Mouse (Mus musculus): Measurements from ENCODE around the gene Sp2. TPM values are rescaled to one million over a fixed set of nuclear protein-coding genes. Genes with fewer than 3 reads are reported as not detected.

Sp2 gene
- polyA plus RNA-seq, 1 experiment = 10.3 TPM

GRCm38 (mm10) chr11:96957061-96957805 is 25.5 kb downstream of the Sp2 start:
- TF ChIP-seq CTCF (IDR thresholded peaks at IDR 0.05; ENCODE audit: extremely low read depth, insufficient read depth, low read length) = no peak
- Histone ChIP-seq H3K27ac (ENCODE audit: insufficient read depth, low read length) (no peak overlapping the region), H3K4me1 (ENCODE audit: control insufficient read depth, insufficient read depth, low read length) (0 out of 2 replicates have a peak, but pooled peaks cover under 1% of the 10 kb centered on the region), H3K4me3 (ENCODE audit: insufficient read depth, low read length) (no peak overlapping the region)

DNA sequence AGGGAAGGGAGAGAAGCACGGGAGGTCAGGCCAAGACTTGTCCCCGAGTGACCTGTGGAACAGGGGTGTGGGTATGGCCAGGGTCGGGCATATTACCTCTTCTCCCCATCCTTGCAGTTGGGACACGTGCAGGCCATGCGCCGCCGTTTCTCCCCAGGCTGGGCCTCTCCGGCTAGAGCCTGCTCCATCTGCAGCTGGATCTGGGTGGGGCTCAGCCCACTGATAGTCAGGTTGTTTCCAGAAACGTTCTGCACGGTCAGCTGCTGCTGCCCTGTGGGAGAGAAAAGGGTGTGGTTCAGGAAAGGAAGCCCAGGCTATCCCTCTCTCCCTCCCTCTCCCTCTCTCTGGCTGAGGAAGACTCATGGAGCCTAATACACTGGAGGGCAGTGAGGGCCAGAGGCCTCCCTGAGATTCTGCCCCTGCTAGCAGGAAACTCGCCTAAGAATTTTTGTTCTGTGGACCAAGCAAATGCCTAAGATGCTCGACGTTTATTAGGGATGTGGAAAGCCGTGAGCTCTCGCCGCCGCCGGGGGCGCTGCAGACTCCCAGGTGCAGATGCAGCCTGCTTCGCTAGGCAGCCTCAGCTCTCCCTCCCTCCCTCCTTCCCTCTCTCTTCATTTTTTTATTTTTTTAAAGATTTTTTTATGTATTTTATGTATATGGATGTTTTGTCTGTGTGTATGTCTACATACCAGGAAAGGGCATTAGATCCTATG is 26.6 kb downstream of the Sp2 start:
- Histone ChIP-seq H3K4me3 (ENCODE audit: insufficient read depth, low read length) (no peak overlapping the region), H3K4me1 (ENCODE audit: control insufficient read depth, insufficient read depth, low read length) (0 out of 2 replicates have a peak, but pooled peaks cover 2% of the 10 kb centered on the region), H3K27ac (ENCODE audit: insufficient read depth, low read length) (no peak overlapping the region)
- TF ChIP-seq CTCF (IDR thresholded peaks at IDR 0.05; ENCODE audit: extremely low read depth, insufficient read depth, low read length) (0 out of 2 replicates have a peak, but pooled peaks have one; percentile 29), POLR2A (IDR thresholded peaks at IDR 0.05; ENCODE audit: extremely low read depth, insufficient read depth, low read length) (no peak)

- Histone ChIP-seq H3K4me1 (ENCODE audit: control insufficient read depth, insufficient read depth, low read length) (0 out of 2 replicates have a peak, but pooled peaks cover 2% of the 10 kb centered on the region), H3K27ac (ENCODE audit: insufficient read depth, low read length) (no peak overlapping the region), H3K4me3 (ENCODE audit: insufficient read depth, low read length) (no peak overlapping the region)
- TF ChIP-seq CTCF (IDR thresholded peaks at IDR 0.05; ENCODE audit: extremely low read depth, insufficient read depth, low read length) (no peak), POLR2A (IDR thresholded peaks at IDR 0.05; ENCODE audit: extremely low read depth, insufficient read depth, low read length) (no peak)
Measured at GRCm38 (mm10) chr11:96955094-96955493, 27.7 kb downstream of the Sp2 start.

DNA sequence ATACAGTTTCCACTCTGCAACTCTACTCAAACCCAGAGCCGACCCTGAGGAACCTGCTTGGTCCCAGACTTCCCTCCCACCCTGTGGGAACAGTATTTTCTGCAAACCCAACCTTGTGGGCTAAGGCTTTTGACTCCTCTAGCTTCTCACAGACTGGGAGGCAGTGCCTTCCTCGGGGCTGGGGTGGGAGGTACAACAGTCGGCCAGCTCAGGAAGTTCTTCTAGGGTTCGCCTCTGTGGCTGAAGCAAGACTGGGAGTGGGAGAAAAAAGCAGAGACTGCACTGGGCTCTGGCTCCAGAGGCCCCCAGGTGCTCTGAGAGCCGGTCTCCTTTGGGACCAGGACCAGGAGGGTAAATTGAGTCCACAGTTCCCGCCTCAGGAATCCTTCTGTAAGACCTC is 29.9 kb downstream of the Sp2 start:
- TF ChIP-seq POLR2A (IDR thresholded peaks at IDR 0.05; ENCODE audit: extremely low read depth, insufficient read depth, low read length) = no peak
- TF ChIP-seq CTCF (IDR thresholded peaks at IDR 0.05; ENCODE audit: extremely low read depth, insufficient read depth, low read length) = no peak
- 0 out of 2 replicates have a peak, but pooled peaks cover 2% of the 10 kb centered on the region for H3K4me1 ChIP-seq (ENCODE audit: control insufficient read depth, insufficient read depth, low read length)
- no peak overlapping the region for H3K27ac ChIP-seq (ENCODE audit: insufficient read depth, low read length)
- H3K4me3 ChIP-seq (ENCODE audit: insufficient read depth, low read length) = no peak overlapping the region

GRCm38 (mm10) chr11:96952426-96952825 is 30.3 kb downstream of the Sp2 start:
- no peak overlapping the region for H3K4me3 ChIP-seq (ENCODE audit: insufficient read depth, low read length)
- TF ChIP-seq CTCF (IDR thresholded peaks at IDR 0.05; ENCODE audit: extremely low read depth, insufficient read depth, low read length) (no peak), POLR2A (IDR thresholded peaks at IDR 0.05; ENCODE audit: extremely low read depth, insufficient read depth, low read length) (no peak)
- 0 out of 2 replicates have a peak, but pooled peaks cover 2% of the 10 kb centered on the region for H3K4me1 ChIP-seq (ENCODE audit: control insufficient read depth, insufficient read depth, low read length)
- H3K27ac ChIP-seq (ENCODE audit: insufficient read depth, low read length) = no peak overlapping the region

DNA sequence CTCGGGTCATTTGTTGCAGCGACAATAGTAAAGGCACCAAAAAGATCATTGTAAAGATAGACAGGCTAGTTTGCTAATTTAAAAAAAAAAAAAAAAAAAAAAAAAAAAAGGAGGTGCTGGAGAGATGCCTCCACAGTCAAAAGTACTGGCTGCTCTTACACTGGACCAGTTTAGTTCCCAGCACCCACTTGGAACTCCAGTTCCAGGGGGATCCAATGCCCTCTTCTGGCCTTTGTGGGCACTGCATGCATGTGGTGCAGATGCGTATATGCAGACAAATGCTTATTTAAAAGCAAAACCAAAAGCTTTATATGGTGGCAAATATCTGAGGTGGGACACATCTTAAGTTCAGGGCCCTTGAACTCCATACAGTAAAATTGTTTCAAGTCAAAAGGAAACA is 32.0 kb downstream of the Sp2 start:
- TF ChIP-seq CTCF (IDR thresholded peaks at IDR 0.05; ENCODE audit: extremely low read depth, insufficient read depth, low read length) = 0 out of 2 replicates have a peak, but pooled peaks have one; percentile 7
- TF ChIP-seq POLR2A (IDR thresholded peaks at IDR 0.05; ENCODE audit: extremely low read depth, insufficient read depth, low read length) = no peak
- no peak overlapping the region for H3K27ac ChIP-seq (ENCODE audit: insufficient read depth, low read length)
- H3K4me1 ChIP-seq (ENCODE audit: control insufficient read depth, insufficient read depth, low read length) = peaks cover 3% of the 10 kb centered on the region; the same call in 1 of the 2 replicates
- no peak overlapping the region for H3K4me3 ChIP-seq (ENCODE audit: insufficient read depth, low read length)

DNA sequence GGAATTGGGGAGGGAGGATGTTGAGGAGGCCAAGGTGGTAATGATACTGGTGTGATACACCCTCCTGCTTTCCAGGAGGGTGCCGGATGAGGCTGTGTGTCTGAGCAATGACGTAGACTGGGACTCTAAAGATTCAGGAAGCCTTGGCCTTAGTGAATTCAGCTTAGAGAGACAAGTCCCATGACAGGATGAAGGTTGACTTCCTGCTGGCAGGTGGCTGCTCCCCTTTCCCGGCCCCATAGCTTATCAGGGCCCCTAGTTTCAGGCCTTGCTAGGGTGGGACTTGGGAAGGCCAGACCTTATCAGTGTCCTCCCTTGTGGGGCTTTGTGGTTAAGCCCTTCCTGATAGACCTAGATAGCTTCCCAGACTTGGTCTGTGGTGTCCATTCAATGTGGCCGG is 34.9 kb downstream of the Sp2 start:
- H3K4me3 ChIP-seq (ENCODE audit: insufficient read depth, low read length) = no peak overlapping the region
- peaks cover 3% of the 10 kb centered on the region; the same call in 1 of the 2 replicates for H3K4me1 ChIP-seq (ENCODE audit: control insufficient read depth, insufficient read depth, low read length)
- TF ChIP-seq POLR2A (IDR thresholded peaks at IDR 0.05; ENCODE audit: extremely low read depth, insufficient read depth, low read length) (no peak), CTCF (IDR thresholded peaks at IDR 0.05; ENCODE audit: extremely low read depth, insufficient read depth, low read length) (no peak)
- H3K27ac ChIP-seq (ENCODE audit: insufficient read depth, low read length) = no peak overlapping the region

DNA sequence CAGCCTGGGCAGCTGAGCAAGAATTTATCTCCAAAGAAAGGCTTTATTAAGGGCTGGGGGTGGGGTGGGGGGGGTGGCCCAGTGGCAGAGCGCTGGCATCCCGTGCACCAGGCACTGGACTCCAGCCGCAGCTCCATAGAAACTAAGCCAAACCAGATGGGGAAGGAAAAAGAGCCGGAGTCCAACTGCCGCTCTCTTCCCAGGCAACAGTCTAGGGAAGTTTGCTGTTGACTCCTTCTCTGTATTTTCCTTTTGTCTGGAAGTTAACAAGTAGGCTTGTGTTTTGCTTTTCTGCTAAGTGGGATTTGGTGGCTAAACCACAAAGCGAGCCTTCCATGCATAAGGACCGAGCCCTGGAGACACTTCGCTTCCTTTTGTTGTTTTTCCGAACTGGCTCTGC is 36.3 kb downstream of the Sp2 start:
- Histone ChIP-seq H3K27ac (ENCODE audit: insufficient read depth, low read length) (no peak overlapping the region), H3K4me3 (ENCODE audit: insufficient read depth, low read length) (no peak overlapping the region), H3K4me1 (ENCODE audit: control insufficient read depth, insufficient read depth, low read length) (peaks cover 1% of the 10 kb centered on the region; the same call in 1 of the 2 replicates)
- TF ChIP-seq CTCF (IDR thresholded peaks at IDR 0.05; ENCODE audit: extremely low read depth, insufficient read depth, low read length) = no peak
- no peak for TF ChIP-seq POLR2A (IDR thresholded peaks at IDR 0.05; ENCODE audit: extremely low read depth, insufficient read depth, low read length)

DNA sequence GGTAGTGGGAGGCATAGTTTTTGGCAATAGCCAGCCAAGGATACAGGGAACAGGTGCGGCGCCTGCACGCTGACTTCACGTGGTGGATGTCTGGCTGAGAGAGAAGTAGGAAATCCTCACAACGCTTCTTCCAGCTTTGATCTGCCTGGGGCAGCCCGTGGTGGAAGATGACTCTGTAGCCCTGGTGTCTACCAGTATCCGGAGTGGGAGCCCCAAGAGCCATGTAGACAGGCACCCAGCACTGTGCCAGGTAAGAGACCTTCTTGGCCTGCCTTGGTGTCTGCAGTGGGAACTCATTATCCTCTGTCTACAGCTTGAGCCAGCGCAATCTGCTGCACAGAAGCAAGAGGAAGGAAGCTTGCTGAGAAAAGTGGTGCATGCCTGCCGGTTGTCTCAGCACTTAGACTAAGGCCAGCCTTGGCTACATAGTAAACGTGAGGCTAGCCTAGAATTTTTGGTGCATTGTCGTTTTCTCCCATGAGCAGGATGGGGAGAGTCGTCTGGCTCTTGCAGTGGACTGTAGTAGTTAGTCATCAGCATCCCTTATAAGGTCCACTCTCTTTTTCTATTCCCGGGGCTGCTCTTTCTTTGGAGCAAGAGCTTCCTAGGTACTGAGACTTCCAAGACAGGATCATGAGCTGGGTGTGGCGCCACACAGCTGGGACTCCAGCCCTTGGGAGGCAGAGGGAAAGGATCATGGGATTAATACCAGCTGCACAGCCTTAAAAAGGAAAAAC is 37.7 kb downstream of the Sp2 start:
- peaks cover 1% of the 10 kb centered on the region; the same call in 1 of the 2 replicates for H3K4me1 ChIP-seq (ENCODE audit: control insufficient read depth, insufficient read depth, low read length)
- no peak overlapping the region; the same call in 1 of the 2 replicates for H3K4me3 ChIP-seq (ENCODE audit: insufficient read depth, low read length)
- TF ChIP-seq POLR2A (IDR thresholded peaks at IDR 0.05; ENCODE audit: extremely low read depth, insufficient read depth, low read length) (no peak), CTCF (IDR thresholded peaks at IDR 0.05; ENCODE audit: extremely low read depth, insufficient read depth, low read length) (no peak)
- H3K27ac ChIP-seq (ENCODE audit: insufficient read depth, low read length) = no peak overlapping the region

Measured in cortical plate, adult 2 months (tissue).